Mouse (Mus musculus): ENCODE measurements around the gene Wdr19.

DNA sequence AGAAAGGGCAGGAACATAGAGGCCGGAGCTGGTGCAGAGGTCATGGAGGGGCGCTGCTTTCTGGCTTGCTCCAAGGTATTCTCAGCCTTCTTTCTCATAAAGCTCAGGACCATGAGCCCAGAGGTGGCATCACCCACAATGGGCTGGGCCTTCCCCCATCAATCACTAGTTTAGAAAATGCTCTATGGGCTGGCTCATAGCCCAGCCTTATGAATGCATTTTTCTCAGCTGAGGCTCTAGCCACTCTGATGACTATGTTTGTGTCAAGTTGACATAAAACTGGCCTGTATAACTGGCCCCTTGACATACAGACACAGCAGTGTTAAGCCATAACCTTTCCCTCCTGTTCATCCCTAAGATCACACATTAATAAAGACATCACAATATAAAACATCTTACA is 5.2 kb downstream of the Wdr19 start:
- TF ChIP-seq CTCF (IDR thresholded peaks at IDR 0.05) (no peak), EP300 (IDR thresholded peaks at IDR 0.05) (no peak)

Data from lung, postnatal 0 days (tissue).